Comparison of ENCODE assay signal across 8 mouse cellular contexts in genomic region chr2:32750887-32751664, GRCm38 (mm10). TPM values are rescaled to one million over a fixed set of nuclear protein-coding genes. Genes with fewer than 3 reads are reported as not detected.
DNase-seq lines count a peak whose midpoint lies in the region; ATAC-seq and TF ChIP-seq lines count a peak whose summit lies in the region.

No protein-coding gene starts in this region.

- H3K36me3 ChIP-seq in ES-Bruce4 (ENCODE audit: control insufficient read depth, insufficient read depth, low read length, poor library complexity, severe bottlenecking), result no peaks in the 10 kb centered on the region
- H3K36me3 ChIP-seq in limb, embryonic 10.5 days, result peaks cover 36% of the 10 kb centered on the region
- H3K36me3 ChIP-seq in midbrain, embryonic 12.5 days, result peaks cover 60% of the 10 kb centered on the region

- H3K9me3 ChIP-seq in ES-Bruce4 (replicated peaks; ENCODE audit: control insufficient read depth, insufficient read depth, low read length, poor library complexity, severe bottlenecking), result no peaks in the 10 kb centered on the region
- no peaks in the 10 kb centered on the region for H3K9me3 ChIP-seq in limb, embryonic 10.5 days (replicated peaks)
- H3K9me3 ChIP-seq in midbrain, embryonic 12.5 days, result no peaks in the 10 kb centered on the region

- ATAC-seq in midbrain, embryonic 12.5 days (ENCODE audit: low FRiP score, low read depth), result peak; percentile 86
- no peak for ATAC-seq in erythroid progenitor cell, adult 5-6 weeks (replicated peaks; ENCODE audit: low FRiP score, poor library complexity, severe bottlenecking)

- intact Hi-C loops in heart, postnatal 10 days (cut with DNase I), result no loop called here

- H3K4me3 ChIP-seq in ES-Bruce4 (ENCODE audit: low read depth, low read length), result peak overlapping the region; percentile 10
- H3K4me3 ChIP-seq in limb, embryonic 10.5 days, result peak overlapping the region; percentile 57
- H3K4me3 ChIP-seq in midbrain, embryonic 12.5 days, result peak overlapping the region; percentile 37

- WGBS in limb, embryonic 10.5 days, result 3% methylated on average over 31 of the region's 31 CpGs
- WGBS in midbrain, embryonic 12.5 days, result 9% methylated on average over 31 of the region's 31 CpGs

- DNase-seq in embryo, embryonic 11 days, result peak; percentile 87
- DNase-seq in heart, postnatal 10 days, result peak; percentile 72 to 73
- DNase-seq in limb, embryonic 10.5 days (ENCODE audit: low spot score), result peak; percentile 82
- peak; percentile 69 to 72 for DNase-seq in urinary bladder, postnatal 36 days (ENCODE audit: low spot score in 2 of 2)
- DNase-seq in right cerebral cortex, postnatal 14 days, result no peak

- TF ChIP-seq CTCF in ES-Bruce4 (IDR thresholded peaks at IDR 0.05; ENCODE audit: low read depth, low read length), result no peak

- no peaks in the 10 kb centered on the region for H3K27me3 ChIP-seq in ES-Bruce4 (ENCODE audit: control insufficient read depth, insufficient read depth, low read length, poor library complexity, severe bottlenecking)
- peaks cover 16% of the 10 kb centered on the region for H3K27me3 ChIP-seq in limb, embryonic 10.5 days (ENCODE audit: low read depth, poor library complexity, severe bottlenecking)
- H3K27me3 ChIP-seq in midbrain, embryonic 12.5 days, result peaks cover 16% of the 10 kb centered on the region

- TF ChIP-seq POLR2A in ES-Bruce4 (IDR thresholded peaks at IDR 0.05; ENCODE audit: insufficient read depth, low read length), result no peak

- no peak overlapping the region for H3K27ac ChIP-seq in ES-Bruce4 (ENCODE audit: insufficient read depth, low read length)
- H3K27ac ChIP-seq in limb, embryonic 10.5 days, result peak overlapping the region; percentile 73
- peak overlapping the region; percentile 75 for H3K27ac ChIP-seq in midbrain, embryonic 12.5 days (replicated peaks)

- no peak for TF ChIP-seq EP300 in ES-Bruce4 (IDR thresholded peaks at IDR 0.05; ENCODE audit: insufficient read depth, low read depth, low read length)

- no peak overlapping the region for H3K9ac ChIP-seq in ES-Bruce4 (ENCODE audit: low read depth, poor library complexity, severe bottlenecking)
- peak overlapping the region; percentile 49 for H3K9ac ChIP-seq in midbrain, embryonic 12.5 days (replicated peaks)

- H3K4me1 ChIP-seq in ES-Bruce4 (ENCODE audit: control insufficient read depth, insufficient read depth, low read length), result no peaks in the 10 kb centered on the region
- H3K4me1 ChIP-seq in limb, embryonic 10.5 days, result peaks cover 25% of the 10 kb centered on the region
- H3K4me1 ChIP-seq in midbrain, embryonic 12.5 days, result peaks cover 24% of the 10 kb centered on the region

- H3K4me2 ChIP-seq in midbrain, embryonic 12.5 days (replicated peaks), result peak overlapping the region; percentile 51

RNA-seq across cellular contexts. Expression of gene Tor2a, which starts 6.0 kb away (rescaled TPM):
- 77.0 and 83.7 TPM in 2 replicates for polyA plus RNA-seq in ES-Bruce4 (2011; ENCODE audit: insufficient read depth, insufficient read length, low read depth, missing spikeins)
- 10 to 100 TPM; 14.4 to 16.4 TPM for total RNA-seq in heart, postnatal 10 days (2021)
- 52.9 and 61.1 TPM in 2 replicates for polyA plus RNA-seq in limb, embryonic 10.5 days (2016; fragmentation: Nextera tagmentation; extraction: Ambion mirVana)
- polyA plus RNA-seq in midbrain, embryonic 12.5 days (2016; fragmentation: Nextera tagmentation; extraction: Ambion mirVana), result 50.2 and 53.4 TPM in 2 replicates
- total RNA-seq in erythroid progenitor cell, adult 5-6 weeks (2015; ENCODE audit: low replicate concordance), result 2.9 and 4.2 TPM in 2 replicates
- total RNA-seq in erythroid progenitor cell, adult 5-6 weeks (2017; ENCODE audit: low replicate concordance), result 0.91 and 4.5 TPM in 2 replicates

RNA-seq across cellular contexts. Expression of gene 6330409D20Rik, which starts 10.3 kb away (rescaled TPM):
- not detected in 2 replicates for polyA plus RNA-seq in ES-Bruce4 (2011; ENCODE audit: insufficient read depth, insufficient read length, low read depth, missing spikeins)
- total RNA-seq in heart, postnatal 10 days (2021), result not detected
- 0.14 TPM in 1 of 2 replicates, not detected in the other for polyA plus RNA-seq in limb, embryonic 10.5 days (2016; fragmentation: Nextera tagmentation; extraction: Ambion mirVana)
- 2.8 and 3.5 TPM in 2 replicates for polyA plus RNA-seq in midbrain, embryonic 12.5 days (2016; fragmentation: Nextera tagmentation; extraction: Ambion mirVana)
- total RNA-seq in erythroid progenitor cell, adult 5-6 weeks (2015; ENCODE audit: low replicate concordance), result not detected in 2 replicates
- total RNA-seq in erythroid progenitor cell, adult 5-6 weeks (2017; ENCODE audit: low replicate concordance), result not detected in 2 replicates

RNA-seq across cellular contexts. Expression of gene Ttc16, which starts 24.4 kb away (rescaled TPM):
- 2.2 TPM in 2 replicates for polyA plus RNA-seq in ES-Bruce4 (2011; ENCODE audit: insufficient read depth, insufficient read length, low read depth, missing spikeins)
- total RNA-seq in heart, postnatal 10 days (2021), result not detected
- polyA plus RNA-seq in limb, embryonic 10.5 days (2016; fragmentation: Nextera tagmentation; extraction: Ambion mirVana), result 0.23 and 0.38 TPM in 2 replicates
- polyA plus RNA-seq in midbrain, embryonic 12.5 days (2016; fragmentation: Nextera tagmentation; extraction: Ambion mirVana), result 0.20 and 0.43 TPM in 2 replicates
- 1.3 TPM in 1 of 2 replicates, not detected in the other for total RNA-seq in erythroid progenitor cell, adult 5-6 weeks (2015; ENCODE audit: low replicate concordance)
- not detected in 2 replicates for total RNA-seq in erythroid progenitor cell, adult 5-6 weeks (2017; ENCODE audit: low replicate concordance)

RNA-seq across cellular contexts. Expression of gene Ptrh1, which starts 24.5 kb away (rescaled TPM):
- polyA plus RNA-seq in ES-Bruce4 (2011; ENCODE audit: insufficient read depth, insufficient read length, low read depth, missing spikeins), result 9.9 and 11.6 TPM in 2 replicates
- 1 to 10 TPM; 1.7 to 3.3 TPM for total RNA-seq in heart, postnatal 10 days (2021)
- 5.3 and 5.6 TPM in 2 replicates for polyA plus RNA-seq in limb, embryonic 10.5 days (2016; fragmentation: Nextera tagmentation; extraction: Ambion mirVana)
- 2.6 and 4.6 TPM in 2 replicates for polyA plus RNA-seq in midbrain, embryonic 12.5 days (2016; fragmentation: Nextera tagmentation; extraction: Ambion mirVana)
- 2.2 TPM in 1 of 2 replicates, not detected in the other for total RNA-seq in erythroid progenitor cell, adult 5-6 weeks (2015; ENCODE audit: low replicate concordance)
- 11.3 TPM in 1 of 2 replicates, not detected in the other for total RNA-seq in erythroid progenitor cell, adult 5-6 weeks (2017; ENCODE audit: low replicate concordance)

RNA-seq across cellular contexts. Expression of gene Sh2d3c, which starts 30.2 kb away (rescaled TPM):
- 9.0 and 11.4 TPM in 2 replicates for polyA plus RNA-seq in ES-Bruce4 (2011; ENCODE audit: insufficient read depth, insufficient read length, low read depth, missing spikeins)
- 10 to 100 TPM; 45.3 to 47.1 TPM for total RNA-seq in heart, postnatal 10 days (2021)
- 16.2 and 20.9 TPM in 2 replicates for polyA plus RNA-seq in limb, embryonic 10.5 days (2016; fragmentation: Nextera tagmentation; extraction: Ambion mirVana)
- 34.6 and 41.1 TPM in 2 replicates for polyA plus RNA-seq in midbrain, embryonic 12.5 days (2016; fragmentation: Nextera tagmentation; extraction: Ambion mirVana)
- 8.6 and 10.5 TPM in 2 replicates for total RNA-seq in erythroid progenitor cell, adult 5-6 weeks (2015; ENCODE audit: low replicate concordance)
- total RNA-seq in erythroid progenitor cell, adult 5-6 weeks (2017; ENCODE audit: low replicate concordance), result 1.5 and 3.3 TPM in 2 replicates
